Comparison of ENCODE assay signal across 8 mouse cellular contexts in genomic region chr15:79107966-79108365, GRCm38 (mm10). TPM values are rescaled to one million over a fixed set of nuclear protein-coding genes. Genes with fewer than 3 reads are reported as not detected.
DNase-seq lines count a peak whose midpoint lies in the region; ATAC-seq and TF ChIP-seq lines count a peak whose summit lies in the region.

No protein-coding gene starts in this region.

- no peak; the same call in 1 of the 2 replicates for TF ChIP-seq POLR2A in bone marrow macrophage, adult 2 months (IDR thresholded peaks at IDR 0.05; ENCODE audit: borderline replicate concordance, low read depth, low read length)

- no peak for DNase-seq in heart, postnatal 0 days (ENCODE audit: low spot score)
- DNase-seq in heart, adult 11 months, result no peak
- no peak for DNase-seq in hindbrain, embryonic 10.5 days (ENCODE audit: low spot score)
- DNase-seq in layer of hippocampus, postnatal 10 days (ENCODE audit: low spot score in 2 of 2), result no peak
- DNase-seq in spleen, adult 18-20 months, result no peak
- DNase-seq in gastrocnemius, adult 8-10 months (ENCODE audit: low spot score in 2 of 2), result no peak

- no peak for TF ChIP-seq EP300 in heart, postnatal 0 days (IDR thresholded peaks at IDR 0.05; ENCODE audit: low read depth)

- H3K4me3 ChIP-seq in heart, postnatal 0 days (ENCODE audit: low read depth, low read length), result peak overlapping the region; percentile 71; the same call in 1 of the 2 replicates
- H3K4me3 ChIP-seq in bone marrow macrophage, adult 2 months (ENCODE audit: insufficient read depth, low read length), result peak overlapping the region; percentile 95
- H3K4me3 ChIP-seq in hindbrain, embryonic 10.5 days, result peak overlapping the region; percentile 91
- H3K4me3 ChIP-seq in midbrain, embryonic 12.5 days, result peak overlapping the region; percentile 73; the same call in 1 of the 2 replicates

- peaks cover 6% of the 10 kb centered on the region for H3K36me3 ChIP-seq in heart, postnatal 0 days (replicated peaks; ENCODE audit: control insufficient read depth, insufficient read depth, low read length)
- peaks cover 4% of the 10 kb centered on the region for H3K36me3 ChIP-seq in hindbrain, embryonic 10.5 days
- peaks cover 4% of the 10 kb centered on the region; the same call in 1 of the 2 replicates for H3K36me3 ChIP-seq in midbrain, embryonic 12.5 days

- no peaks in the 10 kb centered on the region for H3K27me3 ChIP-seq in heart, postnatal 0 days (ENCODE audit: control insufficient read depth, insufficient read depth, low read length)
- peaks cover 16% of the 10 kb centered on the region for H3K27me3 ChIP-seq in hindbrain, embryonic 10.5 days (ENCODE audit: insufficient read depth, poor library complexity, severe bottlenecking)
- H3K27me3 ChIP-seq in midbrain, embryonic 12.5 days, result peaks cover 19% of the 10 kb centered on the region

- WGBS in heart, postnatal 0 days, result 20% methylated on average over 7 of the region's 7 CpGs
- WGBS in hindbrain, embryonic 10.5 days, result 26% methylated on average over 7 of the region's 7 CpGs
- WGBS in midbrain, embryonic 12.5 days, result 24% methylated on average over 7 of the region's 7 CpGs

- H3K9ac ChIP-seq in heart, postnatal 0 days (replicated peaks; ENCODE audit: low read depth, low read length), result peak overlapping the region; percentile 93
- peak overlapping the region; percentile 93; the same call in 1 of the 2 replicates for H3K9ac ChIP-seq in midbrain, embryonic 12.5 days (replicated peaks)

- no peaks in the 10 kb centered on the region for H3K9me3 ChIP-seq in heart, postnatal 0 days (replicated peaks; ENCODE audit: control insufficient read depth, low read length)
- no peaks in the 10 kb centered on the region for H3K9me3 ChIP-seq in hindbrain, embryonic 10.5 days
- H3K9me3 ChIP-seq in midbrain, embryonic 12.5 days, result no peaks in the 10 kb centered on the region

- H3K4me1 ChIP-seq in heart, postnatal 0 days (ENCODE audit: control insufficient read depth, insufficient read depth), result 0 out of 2 replicates have a peak, but pooled peaks cover 15% of the 10 kb centered on the region
- H3K4me1 ChIP-seq in bone marrow macrophage, adult 2 months (ENCODE audit: control insufficient read depth, insufficient read depth, low read length), result peaks cover 26% of the 10 kb centered on the region
- peaks cover 45% of the 10 kb centered on the region for H3K4me1 ChIP-seq in hindbrain, embryonic 10.5 days (replicated peaks)
- peaks cover 23% of the 10 kb centered on the region for H3K4me1 ChIP-seq in midbrain, embryonic 12.5 days

- peak overlapping the region; percentile 96 for H3K27ac ChIP-seq in heart, postnatal 0 days (ENCODE audit: low read depth)
- peak overlapping the region; percentile 38 for H3K27ac ChIP-seq in bone marrow macrophage, adult 2 months (ENCODE audit: insufficient read depth, low read depth, low read length)
- peak overlapping the region; percentile 94 for H3K27ac ChIP-seq in hindbrain, embryonic 10.5 days
- peak overlapping the region; percentile 44; the same call in 1 of the 2 replicates for H3K27ac ChIP-seq in midbrain, embryonic 12.5 days (replicated peaks)

- H3K4me2 ChIP-seq in heart, postnatal 0 days (ENCODE audit: low read depth, low read length), result peak overlapping the region; percentile 98
- peak overlapping the region; percentile 97 for H3K4me2 ChIP-seq in midbrain, embryonic 12.5 days (replicated peaks)

- TF ChIP-seq CTCF in heart, postnatal 0 days (IDR thresholded peaks at IDR 0.05; ENCODE audit: low read depth), result no peak
- TF ChIP-seq CTCF in bone marrow macrophage, adult 2 months (IDR thresholded peaks at IDR 0.05; ENCODE audit: low read depth, low read length), result 0 out of 2 replicates have a peak, but pooled peaks have one; percentile 11

- no peak for ATAC-seq in heart, postnatal 0 days (ENCODE audit: insufficient read depth, low read depth)
- ATAC-seq in midbrain, embryonic 12.5 days (ENCODE audit: low FRiP score, low read depth), result no peak

RNA-seq across cellular contexts. Expression of gene Micall1, which starts 0.7 kb away (rescaled TPM):
- 45.9 and 52.9 TPM in 2 replicates for total RNA-seq in heart, postnatal 0 days (2014; rRNA removed; ENCODE audit: low replicate concordance)
- polyA plus RNA-seq in heart, postnatal 0 days (2015; fragmentation: Nextera tagmentation; extraction: Ambion mirVana), result 13.2 and 19.0 TPM in 2 replicates
- polyA plus RNA-seq in bone marrow macrophage, adult 2 months (2012; ENCODE audit: insufficient read depth, insufficient read length, missing spikeins), result 16.2 and 16.3 TPM in 2 replicates
- polyA plus RNA-seq in hindbrain, embryonic 10.5 days (2016; fragmentation: Nextera tagmentation; extraction: Ambion mirVana), result 7.0 and 8.8 TPM in 2 replicates
- polyA plus RNA-seq in midbrain, embryonic 12.5 days (2016; fragmentation: Nextera tagmentation; extraction: Ambion mirVana), result 11.4 and 11.5 TPM in 2 replicates
- 10 to 100 TPM; 30.4 to 33.0 TPM for total RNA-seq in layer of hippocampus, postnatal 10 days (2021)
- 10 to 100 TPM in 3 of 4 experiments, 1 to 10 TPM in 1; 9.8 to 12.6 (median 11.2) TPM for total RNA-seq in gastrocnemius, adult 8-10 months (2022)

RNA-seq across cellular contexts. Expression of gene Polr2f, which starts 32.8 kb away (rescaled TPM):
- 50.2 and 84.8 TPM in 2 replicates for total RNA-seq in heart, postnatal 0 days (2014; rRNA removed; ENCODE audit: low replicate concordance)
- 271 and 286 TPM in 2 replicates for polyA plus RNA-seq in heart, postnatal 0 days (2015; fragmentation: Nextera tagmentation; extraction: Ambion mirVana)
- polyA plus RNA-seq in bone marrow macrophage, adult 2 months (2012; ENCODE audit: insufficient read depth, insufficient read length, missing spikeins), result 107 and 110 TPM in 2 replicates
- 383 and 404 TPM in 2 replicates for polyA plus RNA-seq in hindbrain, embryonic 10.5 days (2016; fragmentation: Nextera tagmentation; extraction: Ambion mirVana)
- polyA plus RNA-seq in midbrain, embryonic 12.5 days (2016; fragmentation: Nextera tagmentation; extraction: Ambion mirVana), result 314 and 327 TPM in 2 replicates
- total RNA-seq in layer of hippocampus, postnatal 10 days (2021), result 100 to 1,000 TPM; 120 to 138 TPM
- 10 to 100 TPM; 57.8 to 75.3 (median 70.3) TPM for total RNA-seq in gastrocnemius, adult 8-10 months (2022)

RNA-seq across cellular contexts. Expression of gene Eif3l, which starts 33.0 kb away (rescaled TPM):
- total RNA-seq in heart, postnatal 0 days (2014; rRNA removed; ENCODE audit: low replicate concordance), result 183 and 210 TPM in 2 replicates
- 114 and 123 TPM in 2 replicates for polyA plus RNA-seq in heart, postnatal 0 days (2015; fragmentation: Nextera tagmentation; extraction: Ambion mirVana)
- polyA plus RNA-seq in bone marrow macrophage, adult 2 months (2012; ENCODE audit: insufficient read depth, insufficient read length, missing spikeins), result 99.4 and 114 TPM in 2 replicates
- polyA plus RNA-seq in hindbrain, embryonic 10.5 days (2016; fragmentation: Nextera tagmentation; extraction: Ambion mirVana), result 238 and 262 TPM in 2 replicates
- polyA plus RNA-seq in midbrain, embryonic 12.5 days (2016; fragmentation: Nextera tagmentation; extraction: Ambion mirVana), result 198 and 202 TPM in 2 replicates
- 100 to 1,000 TPM in 1 of 2 experiments, 10 to 100 TPM in 1; 94.6 to 102 TPM for total RNA-seq in layer of hippocampus, postnatal 10 days (2021)
- 10 to 100 TPM; 57.8 to 60.8 (median 60.6) TPM for total RNA-seq in gastrocnemius, adult 8-10 months (2022)

RNA-seq across cellular contexts. Expression of gene 1700088E04Rik, which starts 33.1 kb away (rescaled TPM):
- total RNA-seq in heart, postnatal 0 days (2014; rRNA removed; ENCODE audit: low replicate concordance), result 2.2 TPM in 1 of 2 replicates, not detected in the other
- polyA plus RNA-seq in heart, postnatal 0 days (2015; fragmentation: Nextera tagmentation; extraction: Ambion mirVana), result 8.8 and 10.7 TPM in 2 replicates
- 1.6 TPM in 1 of 2 replicates, not detected in the other for polyA plus RNA-seq in bone marrow macrophage, adult 2 months (2012; ENCODE audit: insufficient read depth, insufficient read length, missing spikeins)
- 9.8 and 16.1 TPM in 2 replicates for polyA plus RNA-seq in hindbrain, embryonic 10.5 days (2016; fragmentation: Nextera tagmentation; extraction: Ambion mirVana)
- polyA plus RNA-seq in midbrain, embryonic 12.5 days (2016; fragmentation: Nextera tagmentation; extraction: Ambion mirVana), result 9.7 and 11.9 TPM in 2 replicates
- 10 to 100 TPM; 14.7 to 15.4 TPM for total RNA-seq in layer of hippocampus, postnatal 10 days (2021)
- total RNA-seq in gastrocnemius, adult 8-10 months (2022), result 1 to 10 TPM in 1 of 4 experiments, under 1 TPM in 3; 0.36 to 1.5 (median 0.80) TPM

RNA-seq across cellular contexts. Expression of gene Ankrd54, which starts 45.3 kb away (rescaled TPM):
- total RNA-seq in heart, postnatal 0 days (2014; rRNA removed; ENCODE audit: low replicate concordance), result 20.9 and 27.1 TPM in 2 replicates
- 14.1 and 15.6 TPM in 2 replicates for polyA plus RNA-seq in heart, postnatal 0 days (2015; fragmentation: Nextera tagmentation; extraction: Ambion mirVana)
- polyA plus RNA-seq in bone marrow macrophage, adult 2 months (2012; ENCODE audit: insufficient read depth, insufficient read length, missing spikeins), result 14.0 TPM in 2 replicates
- polyA plus RNA-seq in hindbrain, embryonic 10.5 days (2016; fragmentation: Nextera tagmentation; extraction: Ambion mirVana), result 65.9 and 78.2 TPM in 2 replicates
- polyA plus RNA-seq in midbrain, embryonic 12.5 days (2016; fragmentation: Nextera tagmentation; extraction: Ambion mirVana), result 64.0 and 67.5 TPM in 2 replicates
- total RNA-seq in layer of hippocampus, postnatal 10 days (2021), result 10 to 100 TPM; 19.5 to 22.2 TPM
- total RNA-seq in gastrocnemius, adult 8-10 months (2022), result 1 to 10 TPM; 3.1 to 5.8 (median 3.5) TPM

Comparison
In these comparisons a context has a peak if more than half of its experiments do, and no peak if none do; other contexts are left out.
1. H3K27ac ChIP-seq: peak in every context shown above with its lines; median percentile 96 in heart, postnatal 0 days; 94 in hindbrain, embryonic 10.5 days; 44 in midbrain, embryonic 12.5 days; 38 in bone marrow macrophage, adult 2 months.